Mouse (Mus musculus): ENCODE data around the gene Rarb. TPM values are rescaled to one million over a fixed set of nuclear protein-coding genes. Genes with fewer than 3 reads are reported as not detected.

The Rarb gene
- polyA plus RNA-seq, 1 experiment from 2014 or later = 61.2 TPM

DNA sequence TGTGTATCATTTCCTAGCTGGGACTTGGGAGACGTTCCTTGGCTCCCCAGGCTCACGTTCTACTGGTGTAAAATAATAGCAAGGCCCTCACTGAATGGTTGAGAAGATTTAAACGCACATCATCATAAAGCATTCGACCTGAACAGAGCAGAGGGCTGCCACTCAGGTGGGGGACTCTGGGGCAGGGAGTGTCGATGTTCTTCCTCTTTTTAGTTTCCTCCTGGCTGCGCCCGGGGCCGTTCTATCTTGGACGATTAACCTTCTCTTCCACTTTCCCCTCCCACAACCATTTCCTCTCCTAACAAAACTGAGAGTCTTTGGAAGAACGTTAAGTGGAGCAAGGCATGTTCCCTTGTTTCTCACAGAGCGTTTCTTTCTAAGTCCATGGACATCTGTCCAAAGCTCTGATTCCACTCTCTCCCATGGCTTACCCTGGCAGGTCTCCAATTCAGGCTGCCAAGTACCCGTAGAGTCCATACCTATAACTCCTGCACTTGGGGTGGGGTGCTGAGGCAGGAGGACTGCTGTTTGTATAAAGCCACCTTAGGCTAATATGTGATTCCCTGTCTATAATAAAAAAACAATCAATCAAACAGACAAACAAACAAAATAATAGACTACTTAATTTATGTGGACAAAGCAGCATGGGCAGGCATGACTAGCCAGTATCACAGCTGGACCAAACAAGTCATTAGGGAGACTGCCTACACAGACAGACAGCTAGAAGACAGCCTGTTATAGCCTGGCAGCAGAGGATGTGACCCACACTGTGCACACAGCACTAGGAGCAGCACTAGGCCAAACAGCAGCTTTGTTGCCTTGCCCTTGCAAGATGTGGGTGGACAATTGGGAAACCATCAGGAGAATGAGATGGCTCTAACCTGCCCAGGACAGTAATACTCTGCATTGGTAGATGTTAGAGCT is 259.4 kb downstream of the Rarb start:
- peaks cover 8% of the 10 kb centered on the region for H3K4me1 ChIP-seq (ENCODE audit: control insufficient read depth, insufficient read depth, low read length)
- DNase-seq (ENCODE audit: low spot score) = no peak
- H3K27ac ChIP-seq (ENCODE audit: low read depth, low read length) = no peak overlapping the region
- no peak overlapping the region for H3K4me3 ChIP-seq (ENCODE audit: low read depth, low read length)
- no peak overlapping the region for H3K9ac ChIP-seq (ENCODE audit: low read length)
- no peak for ATAC-seq (ENCODE audit: insufficient read depth, low FRiP score, low TSS enrichment)
- H3K27me3 ChIP-seq (ENCODE audit: control insufficient read depth, insufficient read depth, low read length) = no peaks in the 10 kb centered on the region
- no peaks in the 10 kb centered on the region for H3K36me3 ChIP-seq (ENCODE audit: control insufficient read depth, insufficient read depth, low read length)
- H3K4me2 ChIP-seq (ENCODE audit: low read depth) = no peak overlapping the region
- H3K9me3 ChIP-seq (ENCODE audit: control insufficient read depth, low read length) = no peaks in the 10 kb centered on the region
- 81% methylated on average over 12 of the region's 12 CpGs for WGBS

DNA sequence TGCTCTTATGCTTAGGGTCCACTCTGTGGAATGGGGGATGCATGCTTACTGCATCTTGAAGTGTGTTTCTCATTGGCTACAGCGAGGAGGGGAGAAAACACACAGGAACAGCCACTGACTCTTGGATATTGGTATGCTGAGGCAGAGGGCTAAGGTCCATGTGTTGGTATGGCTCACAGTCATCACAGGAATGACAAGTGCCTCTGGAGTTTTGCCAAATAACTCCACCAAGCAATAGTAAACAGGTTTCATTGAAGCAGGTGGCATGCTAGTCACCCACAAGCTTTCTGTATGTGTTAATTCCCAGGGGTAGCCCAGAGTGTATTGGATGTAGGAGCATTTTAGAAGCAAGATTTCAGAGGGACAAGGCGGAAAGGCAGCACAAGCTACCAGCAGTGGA is 260.9 kb downstream of the Rarb start:
- ATAC-seq (ENCODE audit: insufficient read depth, low FRiP score, low TSS enrichment) = no peak
- no peak for DNase-seq (ENCODE audit: low spot score)
- Histone ChIP-seq H3K27ac (ENCODE audit: low read depth, low read length) (no peak overlapping the region), H3K9me3 (ENCODE audit: control insufficient read depth, low read length) (no peaks in the 10 kb centered on the region), H3K4me3 (ENCODE audit: low read depth, low read length) (no peak overlapping the region), H3K36me3 (ENCODE audit: control insufficient read depth, insufficient read depth, low read length) (no peaks in the 10 kb centered on the region), H3K27me3 (ENCODE audit: control insufficient read depth, insufficient read depth, low read length) (no peaks in the 10 kb centered on the region), H3K4me1 (ENCODE audit: control insufficient read depth, insufficient read depth, low read length) (peaks cover 9% of the 10 kb centered on the region), H3K4me2 (ENCODE audit: low read depth) (no peak overlapping the region), H3K9ac (ENCODE audit: low read length) (no peak overlapping the region)
- 90% methylated on average over 2 of the region's 2 CpGs for WGBS

DNA sequence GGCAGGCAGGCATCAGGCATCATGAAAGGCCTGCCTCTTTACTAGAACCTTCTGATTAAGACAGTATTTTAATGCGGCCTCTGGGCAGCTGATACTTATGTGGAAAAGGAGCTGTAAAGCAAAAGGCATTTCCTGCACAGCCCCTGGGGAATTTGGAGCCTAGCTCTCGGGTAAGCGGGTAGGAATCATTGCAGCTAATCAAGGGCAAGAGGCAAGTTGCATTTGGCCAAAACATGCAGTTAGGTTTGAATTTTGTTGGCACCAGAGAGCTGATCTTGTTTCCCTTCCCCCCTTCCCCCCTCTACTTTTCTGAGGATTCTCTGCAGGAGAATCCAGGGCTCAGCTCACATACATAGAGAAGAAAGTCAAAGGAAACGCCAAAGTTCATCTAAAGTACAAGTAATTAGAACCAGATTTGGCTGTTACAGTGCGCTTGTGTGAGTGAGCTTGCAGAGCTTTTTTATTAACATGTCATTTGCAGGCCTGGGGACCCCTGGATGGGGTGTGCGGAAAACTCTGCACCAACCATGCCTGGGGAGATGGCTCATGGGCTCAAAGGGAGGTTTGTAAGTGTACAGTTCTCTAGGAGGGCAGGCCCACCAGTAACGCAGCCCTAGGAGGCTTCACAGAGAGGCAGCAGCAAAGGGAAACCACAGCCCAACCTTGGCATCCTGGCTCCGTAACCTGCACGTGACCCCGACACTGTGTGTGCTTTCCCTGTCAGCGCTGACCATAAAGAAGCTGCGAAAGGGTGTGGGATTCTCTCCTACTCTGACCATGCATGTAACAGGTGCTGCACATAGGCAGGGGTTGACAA is 264.1 kb downstream of the Rarb start:
- ATAC-seq (ENCODE audit: insufficient read depth, low FRiP score, low TSS enrichment) = 0 out of 2 replicates have a peak, but pooled peaks have one; percentile 23
- H3K9me3 ChIP-seq (ENCODE audit: control insufficient read depth, low read length) = no peaks in the 10 kb centered on the region
- 52% methylated on average over 12 of the region's 12 CpGs for WGBS

DNA sequence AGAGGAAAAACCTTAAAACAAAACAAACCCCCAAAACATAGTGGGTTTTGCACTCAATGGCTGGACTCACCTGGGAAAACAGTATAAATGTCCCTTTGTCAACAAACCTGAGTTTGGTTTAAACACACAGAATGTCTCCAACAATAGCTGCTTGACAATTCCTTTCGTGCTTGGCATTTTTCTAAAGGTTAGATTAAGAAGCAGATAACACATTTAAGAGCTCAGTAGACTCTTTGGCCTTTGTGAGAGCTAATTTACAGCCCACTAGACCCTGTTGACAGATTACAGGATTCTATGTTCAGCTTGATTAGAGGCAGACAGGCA is 264.7 kb downstream of the Rarb start:
- H3K36me3 ChIP-seq (ENCODE audit: control insufficient read depth, insufficient read depth, low read length) = no peaks in the 10 kb centered on the region
- DNase-seq (ENCODE audit: low spot score) (no peak), ATAC-seq (ENCODE audit: insufficient read depth, low FRiP score, low TSS enrichment) (no peak)
- H3K9ac ChIP-seq (ENCODE audit: low read length) = no peak overlapping the region
- H3K4me2 ChIP-seq (ENCODE audit: low read depth) = no peak overlapping the region
- H3K4me3 ChIP-seq (ENCODE audit: low read depth, low read length) = no peak overlapping the region
- no peaks in the 10 kb centered on the region for H3K27me3 ChIP-seq (ENCODE audit: control insufficient read depth, insufficient read depth, low read length)
- no peak overlapping the region for H3K27ac ChIP-seq (ENCODE audit: low read depth, low read length)
- no peaks in the 10 kb centered on the region for H3K9me3 ChIP-seq (ENCODE audit: control insufficient read depth, low read length)
- WGBS = 68% methylated on average over 1 of the region's 1 CpGs
- H3K4me1 ChIP-seq (ENCODE audit: control insufficient read depth, insufficient read depth, low read length) = peaks cover 9% of the 10 kb centered on the region

More for the DNA sequence above, 264.1 kb downstream of the Rarb start:
- H3K4me1 ChIP-seq (ENCODE audit: control insufficient read depth, insufficient read depth, low read length) = peaks cover 9% of the 10 kb centered on the region
- H3K27ac ChIP-seq (ENCODE audit: low read depth, low read length) = no peak overlapping the region; the same call in 1 of the 2 replicates
- DNase-seq (ENCODE audit: low spot score) = no peak
- no peaks in the 10 kb centered on the region for H3K27me3 ChIP-seq (ENCODE audit: control insufficient read depth, insufficient read depth, low read length)
- H3K9ac ChIP-seq (ENCODE audit: low read length) = no peak overlapping the region
- H3K36me3 ChIP-seq (ENCODE audit: control insufficient read depth, insufficient read depth, low read length) = no peaks in the 10 kb centered on the region
- no peak overlapping the region for H3K4me3 ChIP-seq (ENCODE audit: low read depth, low read length)
- no peak overlapping the region for H3K4me2 ChIP-seq (ENCODE audit: low read depth)

DNA sequence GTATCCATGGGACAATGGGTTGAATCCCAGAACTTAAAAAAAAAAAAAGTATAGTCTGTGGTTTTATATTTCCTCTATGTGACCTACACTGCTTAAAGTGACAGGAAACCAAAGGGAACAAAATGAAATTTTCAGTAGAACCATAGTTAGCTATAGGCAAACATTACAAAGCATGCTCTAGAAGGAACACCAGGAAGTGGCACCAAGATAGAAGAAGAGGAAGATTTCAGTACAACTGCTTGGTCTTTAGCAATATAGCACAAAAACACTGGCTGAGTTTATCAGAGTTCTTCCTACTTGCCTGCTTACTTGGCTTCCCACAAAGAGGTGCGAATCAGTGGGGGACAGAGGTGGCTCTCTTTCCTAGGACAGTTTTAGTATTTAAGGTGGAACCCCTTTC is 266.7 kb downstream of the Rarb start:
- Histone ChIP-seq H3K4me2 (ENCODE audit: low read depth) (no peak overlapping the region), H3K36me3 (ENCODE audit: control insufficient read depth, insufficient read depth, low read length) (no peaks in the 10 kb centered on the region), H3K27me3 (ENCODE audit: control insufficient read depth, insufficient read depth, low read length) (no peaks in the 10 kb centered on the region), H3K4me3 (ENCODE audit: low read depth, low read length) (no peak overlapping the region), H3K4me1 (ENCODE audit: control insufficient read depth, insufficient read depth, low read length) (peaks cover 9% of the 10 kb centered on the region), H3K9me3 (ENCODE audit: control insufficient read depth, low read length) (no peaks in the 10 kb centered on the region), H3K27ac (ENCODE audit: low read depth, low read length) (no peak overlapping the region), H3K9ac (ENCODE audit: low read length) (no peak overlapping the region)
- WGBS = 79% methylated on average over 1 of the region's 1 CpGs
- no peak for ATAC-seq (ENCODE audit: insufficient read depth, low FRiP score, low TSS enrichment)
- DNase-seq (ENCODE audit: low spot score) = no peak

DNA sequence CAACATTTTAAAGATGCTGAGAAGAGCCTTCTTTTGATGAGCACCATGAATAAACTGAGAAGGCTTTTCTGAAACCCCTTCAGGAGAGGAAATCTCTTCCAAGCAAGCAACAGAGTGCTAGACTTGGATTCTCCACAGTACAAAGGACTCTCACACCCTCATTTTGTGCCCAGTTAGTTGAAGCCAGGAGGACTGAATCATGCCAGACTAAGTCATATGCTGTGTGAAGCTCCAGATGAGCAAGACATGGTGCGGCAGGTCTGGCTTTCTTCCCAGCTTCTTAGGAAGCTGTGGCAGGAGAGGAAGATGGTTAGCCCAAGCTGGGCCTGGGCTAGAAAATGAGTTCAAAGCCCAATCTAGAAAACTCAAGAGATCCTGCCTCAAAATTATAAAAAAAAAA is 267.1 kb downstream of the Rarb start:
- no peak overlapping the region for H3K27ac ChIP-seq (ENCODE audit: low read depth, low read length)
- H3K4me1 ChIP-seq (ENCODE audit: control insufficient read depth, insufficient read depth, low read length) = peaks cover 9% of the 10 kb centered on the region
- no peak overlapping the region for H3K4me3 ChIP-seq (ENCODE audit: low read depth, low read length)
- no peak overlapping the region for H3K4me2 ChIP-seq (ENCODE audit: low read depth)
- H3K36me3 ChIP-seq (ENCODE audit: control insufficient read depth, insufficient read depth, low read length) = no peaks in the 10 kb centered on the region
- H3K9me3 ChIP-seq (ENCODE audit: control insufficient read depth, low read length) = no peaks in the 10 kb centered on the region
- DNase-seq (ENCODE audit: low spot score) (no peak), ATAC-seq (ENCODE audit: insufficient read depth, low FRiP score, low TSS enrichment) (no peak)
- no peaks in the 10 kb centered on the region for H3K27me3 ChIP-seq (ENCODE audit: control insufficient read depth, insufficient read depth, low read length)
- WGBS = 96% methylated on average over 1 of the region's 1 CpGs
- H3K9ac ChIP-seq (ENCODE audit: low read length) = no peak overlapping the region

DNA sequence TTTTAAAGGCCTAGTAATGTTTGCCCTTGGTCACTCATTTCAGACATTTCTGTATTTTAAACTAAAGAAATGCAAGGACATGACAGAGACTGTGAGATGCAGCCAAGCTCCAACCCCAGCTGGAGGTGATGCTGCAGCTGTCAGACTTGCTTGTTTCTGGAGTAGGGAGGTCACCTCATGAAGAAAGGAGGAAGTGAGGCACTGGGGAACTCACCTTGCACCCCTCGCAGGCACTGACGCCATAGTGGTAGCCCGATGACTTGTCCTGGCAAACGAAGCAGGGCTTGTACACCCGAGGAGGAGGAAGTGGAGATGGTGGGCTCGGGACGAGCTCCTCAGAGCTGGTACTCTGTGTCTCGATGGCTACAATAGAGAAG is 270.8 kb downstream of the Rarb start:
- no peak overlapping the region for H3K4me3 ChIP-seq (ENCODE audit: low read depth, low read length)
- ATAC-seq (ENCODE audit: insufficient read depth, low FRiP score, low TSS enrichment) = no peak
- H3K9ac ChIP-seq (ENCODE audit: low read length) = no peak overlapping the region
- no peak for DNase-seq (ENCODE audit: low spot score)
- H3K36me3 ChIP-seq (ENCODE audit: control insufficient read depth, insufficient read depth, low read length) = 0 out of 2 replicates have a peak, but pooled peaks cover 2% of the 10 kb centered on the region
- no peaks in the 10 kb centered on the region for H3K4me1 ChIP-seq (ENCODE audit: control insufficient read depth, insufficient read depth, low read length)
- no peak overlapping the region for H3K27ac ChIP-seq (ENCODE audit: low read depth, low read length)
- WGBS = 85% methylated on average over 8 of the region's 8 CpGs
- H3K4me2 ChIP-seq (ENCODE audit: low read depth) = no peak overlapping the region
- no peaks in the 10 kb centered on the region for H3K27me3 ChIP-seq (ENCODE audit: control insufficient read depth, insufficient read depth, low read length)
- no peaks in the 10 kb centered on the region for H3K9me3 ChIP-seq (ENCODE audit: control insufficient read depth, low read length)

DNA sequence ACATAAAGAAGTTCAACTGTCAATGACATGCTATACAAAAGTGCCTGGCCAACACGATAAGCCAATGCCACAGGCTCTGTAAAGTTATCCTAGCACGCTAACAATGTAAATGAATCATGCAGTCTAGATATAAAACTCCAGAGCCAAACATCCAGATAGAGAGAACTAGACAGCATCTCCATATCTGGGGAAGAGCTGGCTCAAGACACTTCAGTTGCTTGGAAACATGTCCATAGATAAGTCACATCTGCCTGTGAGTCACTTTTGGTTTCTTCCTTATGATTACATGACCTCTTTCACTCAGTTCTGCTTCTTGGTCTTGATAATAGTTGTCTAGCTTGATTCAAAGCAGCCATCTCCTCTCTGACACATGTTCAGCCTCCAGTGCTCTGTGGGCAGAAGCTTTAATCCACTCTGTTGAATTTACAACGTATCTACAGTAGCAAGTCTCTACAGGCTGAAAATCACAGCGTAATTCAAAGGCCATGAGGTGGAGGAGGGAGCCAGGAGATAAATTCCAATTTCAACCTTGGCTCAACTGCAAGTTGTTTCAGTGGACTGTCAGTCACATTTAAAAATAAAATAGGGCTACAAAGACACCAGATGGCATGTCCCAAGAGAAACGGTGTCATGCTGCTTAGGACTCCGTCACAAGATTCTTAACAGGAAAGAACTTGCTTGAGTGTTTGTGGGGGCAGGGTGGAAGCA is 271.3 kb downstream of the Rarb start:
- Histone ChIP-seq H3K9ac (ENCODE audit: low read length) (no peak overlapping the region), H3K4me2 (ENCODE audit: low read depth) (no peak overlapping the region), H3K27me3 (ENCODE audit: control insufficient read depth, insufficient read depth, low read length) (no peaks in the 10 kb centered on the region), H3K27ac (ENCODE audit: low read depth, low read length) (no peak overlapping the region), H3K4me3 (ENCODE audit: low read depth, low read length) (no peak overlapping the region), H3K9me3 (ENCODE audit: control insufficient read depth, low read length) (no peaks in the 10 kb centered on the region), H3K36me3 (ENCODE audit: control insufficient read depth, insufficient read depth, low read length) (0 out of 2 replicates have a peak, but pooled peaks cover 2% of the 10 kb centered on the region), H3K4me1 (ENCODE audit: control insufficient read depth, insufficient read depth, low read length) (no peaks in the 10 kb centered on the region)
- DNase-seq (ENCODE audit: low spot score) (no peak), ATAC-seq (ENCODE audit: insufficient read depth, low FRiP score, low TSS enrichment) (no peak)
- WGBS = 81% methylated on average over 6 of the region's 6 CpGs

Measured in neural tube, embryonic 11.5 days (tissue).